Mouse (Mus musculus) brain, adult 10 weeks (tissue): Measurements from ENCODE around the gene Map3k10. TPM values are rescaled to one million over a fixed set of nuclear protein-coding genes. Genes with fewer than 3 reads are reported as not detected.

ENCODE experiments used
- polyA plus RNA-seq: library from polyadenylated mRNA; stranded (reverse); fragments of 350-450 nt; fragmentation: Illumina TruSeq; extraction: RNeasy Lipid Tissue Mini Kit (QIAGEN cat#74804); gene quantifications from one replicate; pipeline ENCODE4 v1.2.3, GENCODE M21; 2015; ENCODE audit warnings: low read depth, low replicate concordance

The Map3k10 gene
- polyA plus RNA-seq = 133 TPM

GRCm38 (mm10) chr7:27674522-27675221 is at the start of gene Map3k10:
Gene Map3k10, minus strand, starts transcription at chr7:27674598.

GRCm38 (mm10) chr7:27688815-27689612 is 14.6 kb upstream of the Map3k10 start, which contains the start of gene Zfp607b:
Gene Zfp607b, plus strand, starts transcription at chr7:27689340.

GRCm38 (mm10) chr7:27653681-27654437 is 20.5 kb downstream of the Map3k10 start, which contains the start of gene Ttc9b:
Gene Ttc9b, plus strand, starts transcription at chr7:27653915.

Other genes starting within 250 kb of the Map3k10 start
- gene Sptbn4, start 226.9 kb downstream of the Map3k10 start, polyA plus RNA-seq = 71.8 TPM
- 22.0 TPM for gene Blvrb, start 226.6 kb downstream of the Map3k10 start, polyA plus RNA-seq
- 4.7 TPM for gene Sertad3, start 200.8 kb downstream of the Map3k10 start, polyA plus RNA-seq
- gene Sertad1, start 187.7 kb downstream of the Map3k10 start, polyA plus RNA-seq = 18.4 TPM
- gene Prx, start 175.3 kb downstream of the Map3k10 start, polyA plus RNA-seq = 0.22 TPM
- gene Hipk4, start 151.3 kb downstream of the Map3k10 start, polyA plus RNA-seq = not detected
- gene Pld3, start 121.4 kb downstream of the Map3k10 start, polyA plus RNA-seq = 607 TPM
- 21.4 TPM for gene 2310022A10Rik, start 121.4 kb downstream of the Map3k10 start, polyA plus RNA-seq
- gene Akt2, start 83.0 kb downstream of the Map3k10 start, polyA plus RNA-seq = 106 TPM
- 76.0 TPM for gene Ttc9b, start 20.7 kb downstream of the Map3k10 start, polyA plus RNA-seq
- gene Zfp607b, start 14.7 kb upstream of the Map3k10 start, polyA plus RNA-seq = 9.8 TPM
- gene Zfp60, start 56.8 kb upstream of the Map3k10 start, polyA plus RNA-seq = 25.7 TPM
- 7.4 TPM for gene Zfp626, start 132.6 kb upstream of the Map3k10 start, polyA plus RNA-seq
- 6.5 TPM for gene Zfp59, start 164.0 kb upstream of the Map3k10 start, polyA plus RNA-seq
- gene Zfp607a, start 182.9 kb upstream of the Map3k10 start, polyA plus RNA-seq = 0.71 TPM